Mouse (Mus musculus) ES-Bruce4 (cell line): ENCODE data around the gene Olfr287.

Experiments
- CTCF ChIP-seq: IDR thresholded peaks from one replicate; pipeline ENCODE4 v1.8.1; 2011; ENCODE audit warnings: low read depth, low read length
- POLR2A ChIP-seq: IDR thresholded peaks from one replicate; pipeline ENCODE4 v1.8.1; 2011; ENCODE audit warnings: low read length; ENCODE audit not compliant: insufficient read depth

- TF ChIP-seq CTCF = no peak
- TF ChIP-seq POLR2A = no peak
Measured at GRCm38 (mm10) chr15:98220877-98221276, at the start of gene Olfr287, which contains the start of gene Gm44579.
